Mouse (Mus musculus) testis, adult 2 months (tissue): ENCODE data around the gene Axin2. TPM values are rescaled to one million over a fixed set of nuclear protein-coding genes. Genes with fewer than 3 reads are reported as not detected.
A peak's percentile ranks its signal among the peaks of the same experiment; 100 is the strongest.
"Not testable (repeated sequence)": the region's sequence is repeated elsewhere in the genome, so short reads cannot be mapped to it uniquely, and the experiment has no call there.

Source experiments
- H3K27ac ChIP-seq: fragments of 200-500 bp; 2 replicates; pipeline ENCODE4 v1.5.1; 2012; ENCODE audit warnings: low read depth, low read length; ENCODE audit not compliant: control insufficient read depth, insufficient read depth
- H3K27me3 ChIP-seq: fragments of 200-500 bp; 2 replicates; pipeline ENCODE4 v1.6.1; 2012; ENCODE audit warnings: mild to moderate bottlenecking, low read length, moderate library complexity; ENCODE audit not compliant: control insufficient read depth, insufficient read depth
- H3K36me3 ChIP-seq: fragments of 200-500 bp; 2 replicates; pipeline ENCODE4 v1.6.1; 2012; ENCODE audit warnings: mild to moderate bottlenecking, low read length; ENCODE audit not compliant: control insufficient read depth, insufficient read depth
- H3K4me1 ChIP-seq: fragments of 200-500 bp; 2 replicates; pipeline ENCODE4 v1.6.1; 2012; ENCODE audit warnings: low read length; ENCODE audit not compliant: control insufficient read depth, insufficient read depth
- H3K4me3 ChIP-seq: fragments of 200-500 bp; 2 replicates; pipeline ENCODE4 v1.5.1; 2012; ENCODE audit warnings: low read depth, mild to moderate bottlenecking, low read length, moderate library complexity, mixed read lengths; ENCODE audit not compliant: control insufficient read depth
- CTCF ChIP-seq: fragments of 200-500 bp; IDR thresholded peaks from 2 replicates; pipeline ENCODE4 v1.5.1; 2012; ENCODE audit warnings: low read depth, mild to moderate bottlenecking, inconsistent platforms, low read length, moderate library complexity; ENCODE audit not compliant: control insufficient read depth, insufficient read depth, insufficient replicate concordance
- POLR2A ChIP-seq: fragments of 200-500 bp; IDR thresholded peaks from 2 replicates; pipeline ENCODE4 v1.6.1; 2012; ENCODE audit warnings: low read depth, mild to moderate bottlenecking, inconsistent platforms, low read length, moderate library complexity; ENCODE audit not compliant: control insufficient read depth
- polyA plus RNA-seq: library from polyadenylated mRNA; depleted of rRNA; stranded (reverse); fragments of >200 nt; gene quantifications from 2 replicates; pipeline ENCODE4 v1.2.3, GENCODE M21; 2012; rRNA removed

Axin2 gene
- 1.9 and 2.1 TPM in 2 replicates for polyA plus RNA-seq

DNA sequence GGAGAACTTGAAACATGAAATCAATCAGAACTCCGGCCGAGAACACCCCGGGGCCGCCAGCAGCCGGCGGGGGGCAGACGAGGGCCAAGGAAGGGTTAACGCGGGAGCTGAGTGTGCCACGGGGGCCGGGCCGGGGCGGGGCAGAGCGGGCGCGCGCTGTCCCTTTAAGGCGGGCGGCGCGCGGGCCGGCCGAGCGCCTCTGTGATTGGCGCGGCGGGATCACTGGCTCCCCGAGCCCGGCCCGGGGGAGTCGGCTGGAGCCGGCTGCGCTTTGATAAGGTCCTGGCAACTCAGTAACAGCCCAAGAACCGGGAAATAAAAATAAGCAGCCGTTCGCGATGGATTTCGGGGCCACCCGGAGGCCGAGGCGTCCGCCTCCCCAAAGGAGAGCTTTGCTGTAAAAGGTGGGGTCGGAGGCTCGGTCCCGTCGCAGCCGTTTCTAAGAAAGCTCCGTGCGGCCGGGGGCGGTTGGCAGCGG, at the start of gene Axin2:
Axin2 (plus strand) TSS at position 192 of the 478 bp plus-strand sequence.
- no peaks in the 10 kb centered on the region for H3K36me3 ChIP-seq
- TF ChIP-seq POLR2A (no peak), CTCF (no peak)
- peak within 1 kb of the TSS; percentile 73 for H3K27ac ChIP-seq
- peaks cover 32% of the 10 kb centered on the region for H3K4me1 ChIP-seq
- no peaks in the 10 kb centered on the region for H3K27me3 ChIP-seq
- peak within 1 kb of the TSS; percentile 76 for H3K4me3 ChIP-seq

GRCm38 (mm10) chr11:108871284-108871683, 48.9 kb upstream of the Axin2 start:
- not testable (repeated sequence) for H3K27ac ChIP-seq, H3K27me3 ChIP-seq, H3K4me3 ChIP-seq, H3K4me1 ChIP-seq, H3K36me3 ChIP-seq

GRCm38 (mm10) chr11:108871748-108872147, 48.4 kb upstream of the Axin2 start:
- no peaks in the 10 kb centered on the region for H3K27me3 ChIP-seq
- H3K36me3 ChIP-seq, result no peaks in the 10 kb centered on the region
- TF ChIP-seq POLR2A, result no peak
- no peak for TF ChIP-seq CTCF
- H3K4me1 ChIP-seq, result no peaks in the 10 kb centered on the region
- H3K4me3 ChIP-seq, result no peak overlapping the region
- no peak overlapping the region for H3K27ac ChIP-seq

DNA sequence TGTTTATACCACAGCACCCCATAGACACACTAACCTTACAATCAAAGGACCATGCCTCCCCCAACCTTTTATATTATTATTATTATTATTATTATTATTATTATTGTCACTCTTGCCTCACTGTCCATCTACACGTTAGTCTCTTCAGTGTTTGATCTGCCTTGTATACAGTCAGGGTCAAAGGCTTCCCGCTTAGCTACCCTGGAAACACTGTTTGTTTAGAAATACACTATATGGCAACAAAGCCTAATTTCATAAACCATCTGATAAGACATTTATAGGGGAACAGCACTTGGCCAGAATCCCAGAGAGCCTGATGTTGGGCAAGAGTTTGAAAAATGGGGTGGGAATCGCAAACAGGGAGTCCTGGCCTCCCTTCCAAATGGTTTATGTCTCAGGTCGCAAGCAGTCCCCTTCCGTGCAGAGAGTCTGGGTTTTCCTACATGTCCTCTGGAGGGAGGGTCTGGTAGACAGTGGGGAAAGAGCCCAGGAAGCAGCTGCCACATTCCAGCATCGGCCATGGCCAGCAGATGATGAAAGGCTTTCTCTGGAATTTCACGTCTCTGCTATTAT, 43.4 kb upstream of the Axin2 start:
- Histone ChIP-seq H3K27me3 (no peaks in the 10 kb centered on the region), H3K36me3 (no peaks in the 10 kb centered on the region), H3K4me1 (no peaks in the 10 kb centered on the region), H3K4me3 (no peak overlapping the region), H3K27ac (no peak overlapping the region)
- no peak for TF ChIP-seq POLR2A
- TF ChIP-seq CTCF, result no peak

GRCm38 (mm10) chr11:108877520-108877919, 42.6 kb upstream of the Axin2 start:
- H3K27ac ChIP-seq, result no peak overlapping the region
- no peaks in the 10 kb centered on the region for H3K4me1 ChIP-seq
- no peak overlapping the region for H3K4me3 ChIP-seq
- H3K36me3 ChIP-seq, result no peaks in the 10 kb centered on the region
- TF ChIP-seq CTCF (no peak), POLR2A (no peak)
- H3K27me3 ChIP-seq, result no peaks in the 10 kb centered on the region

DNA sequence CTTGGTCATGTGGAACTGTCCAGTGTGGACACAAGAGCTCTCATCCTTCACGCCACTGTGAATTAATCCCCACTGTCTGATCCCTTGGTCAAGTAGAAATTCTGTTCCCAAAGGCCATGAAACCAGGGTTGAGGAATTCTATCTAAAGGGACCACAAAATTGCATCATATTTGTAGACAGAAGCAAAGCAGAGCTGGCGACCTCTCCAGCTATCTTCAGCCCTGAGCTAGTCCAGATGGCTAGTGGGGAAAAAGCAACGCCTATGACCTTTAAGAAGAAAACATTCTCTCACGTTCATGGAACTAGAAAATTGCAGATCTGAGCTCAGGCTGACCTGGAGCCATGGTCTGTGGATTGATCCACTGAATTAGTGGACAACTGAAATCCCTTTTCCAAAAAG, 39.6 kb upstream of the Axin2 start:
- Histone ChIP-seq H3K36me3 (no peaks in the 10 kb centered on the region), H3K27me3 (no peaks in the 10 kb centered on the region), H3K27ac (no peak overlapping the region), H3K4me3 (no peak overlapping the region), H3K4me1 (peaks cover 4% of the 10 kb centered on the region)
- no peak for TF ChIP-seq POLR2A

DNA sequence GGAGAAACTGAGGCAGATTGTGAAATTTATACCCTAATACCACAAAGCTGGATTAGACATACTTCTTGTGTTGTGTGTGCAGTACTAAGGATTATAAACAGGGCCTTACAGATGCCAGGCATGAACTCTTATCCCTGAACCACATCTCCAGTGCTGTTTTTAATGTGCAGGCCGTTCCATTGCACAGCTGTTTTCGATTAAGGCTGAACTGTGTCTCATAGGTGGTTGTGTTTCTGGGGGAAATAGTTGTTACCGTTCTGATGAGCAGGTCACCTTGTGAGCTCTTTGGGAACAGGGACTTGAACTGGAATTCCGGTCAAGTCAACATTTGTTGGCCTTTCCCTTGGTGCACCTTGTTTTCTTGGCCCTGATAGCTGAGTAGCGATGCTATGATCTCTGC, 38.5 kb upstream of the Axin2 start:
- Histone ChIP-seq H3K27me3 (no peaks in the 10 kb centered on the region), H3K36me3 (no peaks in the 10 kb centered on the region), H3K27ac (no peak overlapping the region), H3K4me3 (no peak overlapping the region), H3K4me1 (peaks cover 7% of the 10 kb centered on the region)
- TF ChIP-seq POLR2A (no peak), CTCF (no peak)
